Mouse (Mus musculus) forebrain, embryonic 10.5 days (tissue): Measurements from ENCODE around the gene Pomgnt1. TPM values are rescaled to one million over a fixed set of nuclear protein-coding genes. Genes with fewer than 3 reads are reported as not detected.

Experiments
- DNase-seq: peaks from one replicate; pipeline ENCODE4 v3.0.0-alpha.2; 2017; ENCODE audit warnings: low spot score; ENCODE audit errors: extremely low spot score
- H3K27ac ChIP-seq: fragments of 300-500 bp; sonication (generic); 2 replicates; pipeline ENCODE4 v1.5.1; 2016; ENCODE audit warnings: mild to moderate bottlenecking
- H3K27me3 ChIP-seq: fragments of 300-500 bp; sonication (generic); 2 replicates; pipeline ENCODE4 v1.6.1; 2016; ENCODE audit warnings: mild to moderate bottlenecking; ENCODE audit not compliant: poor library complexity, severe bottlenecking
- H3K36me3 ChIP-seq: fragments of 300-500 bp; sonication (generic); replicated peaks from 2 replicates; pipeline ENCODE4 v1.6.1; 2016; ENCODE audit warnings: mild to moderate bottlenecking, moderate library complexity
- H3K4me1 ChIP-seq: fragments of 300-500 bp; sonication (generic); 2 replicates; pipeline ENCODE4 v1.6.1; 2016
- H3K4me3 ChIP-seq: fragments of 300-500 bp; sonication (generic); 2 replicates; pipeline ENCODE4 v1.5.1; 2016; ENCODE audit warnings: mild to moderate bottlenecking, moderate library complexity
- H3K9me3 ChIP-seq: fragments of 300-500 bp; sonication (generic); 2 replicates; pipeline ENCODE4 v1.6.1; 2016; ENCODE audit warnings: mild to moderate bottlenecking, moderate library complexity
- WGBS: fragments of 180-500 bp; shearing (Covaris S2); methylation state at CpG from one replicate; pipeline ENCODE4 v1.1.7; 2016; 5-methylcytosine and 5-hydroxymethylcytosine counted together
- polyA plus RNA-seq: library from polyadenylated mRNA; unstranded; fragments of >200 nt; fragmentation: Nextera tagmentation; extraction: Ambion mirVana; gene quantifications from 2 replicates; pipeline ENCODE4 v1.2.1, GENCODE M21; 2016

The Pomgnt1 gene
- polyA plus RNA-seq, 1 experiment from 2014 or later: 50.6 TPM

DNA sequence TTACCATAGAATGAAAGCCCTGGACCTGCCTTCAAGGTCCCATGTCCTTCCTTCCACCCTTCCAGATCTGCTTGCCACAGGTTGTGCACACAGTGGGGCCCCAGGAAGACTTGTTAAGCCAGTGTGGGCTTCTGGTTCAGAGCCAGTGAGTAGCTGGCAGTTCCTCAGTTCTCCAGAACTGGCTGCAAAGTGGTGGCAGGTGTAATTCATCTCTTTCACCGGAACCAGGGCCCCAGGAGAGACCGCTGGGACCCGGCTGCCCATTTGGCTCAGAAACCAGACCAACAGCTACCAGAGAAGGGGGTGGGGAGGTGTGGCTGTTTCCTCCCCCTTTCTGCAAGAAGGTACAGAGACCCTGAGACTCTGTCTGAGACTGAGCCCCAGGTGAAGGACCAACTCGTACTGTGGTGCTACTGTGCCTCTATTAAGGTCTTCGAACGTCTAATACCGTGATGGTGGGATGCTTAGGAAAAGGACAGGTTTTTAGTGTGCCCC, 19.7 kb downstream of the Pomgnt1 start:
- no peaks in the 10 kb centered on the region for H3K36me3 ChIP-seq
- peaks cover 25% of the 10 kb centered on the region for H3K4me1 ChIP-seq
- H3K27me3 ChIP-seq: peaks cover 38% of the 10 kb centered on the region
- H3K4me3 ChIP-seq: peak overlapping the region; percentile 82
- WGBS: 15% methylated on average over 7 of the region's 7 CpGs
- no peak overlapping the region for H3K27ac ChIP-seq
- DNase-seq: no peak
- H3K9me3 ChIP-seq: no peaks in the 10 kb centered on the region; the same call in 1 of the 2 replicates

DNA sequence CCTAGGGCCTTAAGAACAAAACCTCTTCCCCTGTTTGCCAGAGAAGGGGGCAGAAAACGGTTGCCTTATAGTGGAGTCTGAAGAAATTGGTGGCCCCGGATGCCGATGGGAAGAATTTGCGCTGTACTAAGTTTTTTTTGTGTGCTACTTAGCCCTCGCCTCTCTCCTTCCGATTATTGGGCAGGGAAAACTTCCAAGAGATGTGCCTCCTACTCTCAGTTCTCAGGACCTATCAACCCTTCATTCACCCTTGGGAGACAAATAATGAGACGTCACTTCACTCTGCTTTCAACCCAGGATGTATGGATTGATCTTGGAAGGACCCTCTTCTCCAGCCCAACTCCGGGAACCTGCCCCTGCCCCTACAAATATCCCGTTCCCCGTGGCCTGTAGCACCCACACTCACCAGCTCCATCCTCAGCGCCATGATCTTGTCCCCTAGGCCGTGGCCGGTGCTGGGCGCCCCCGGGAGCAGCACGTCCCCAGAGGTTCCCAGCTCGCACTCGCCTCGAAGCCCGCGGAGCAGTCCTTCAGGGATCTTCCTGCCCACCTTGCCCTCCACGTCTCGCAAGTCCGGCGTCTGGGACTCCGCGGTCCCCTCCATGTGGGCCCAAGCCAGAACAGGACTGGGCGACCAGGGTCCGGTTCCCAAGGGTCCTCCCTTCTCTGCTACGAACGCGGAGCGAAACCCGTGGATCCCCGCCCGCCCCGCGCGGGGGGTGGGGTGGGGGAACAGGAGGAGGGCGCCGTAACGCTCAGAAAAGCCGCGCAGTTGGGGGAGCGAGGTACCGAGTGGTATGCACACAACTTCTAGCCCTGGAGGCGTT, 20.5 kb downstream of the Pomgnt1 start:
- DNase-seq: peak; percentile 46
- H3K27me3 ChIP-seq: peaks cover 38% of the 10 kb centered on the region
- no peaks in the 10 kb centered on the region; the same call in 1 of the 2 replicates for H3K9me3 ChIP-seq
- H3K4me1 ChIP-seq: peaks cover 25% of the 10 kb centered on the region
- peak overlapping the region; percentile 85 for H3K27ac ChIP-seq
- no peaks in the 10 kb centered on the region for H3K36me3 ChIP-seq
- under 1% methylated on average over 47 of the region's 47 CpGs for WGBS
- H3K4me3 ChIP-seq: peak overlapping the region; percentile 82

DNA sequence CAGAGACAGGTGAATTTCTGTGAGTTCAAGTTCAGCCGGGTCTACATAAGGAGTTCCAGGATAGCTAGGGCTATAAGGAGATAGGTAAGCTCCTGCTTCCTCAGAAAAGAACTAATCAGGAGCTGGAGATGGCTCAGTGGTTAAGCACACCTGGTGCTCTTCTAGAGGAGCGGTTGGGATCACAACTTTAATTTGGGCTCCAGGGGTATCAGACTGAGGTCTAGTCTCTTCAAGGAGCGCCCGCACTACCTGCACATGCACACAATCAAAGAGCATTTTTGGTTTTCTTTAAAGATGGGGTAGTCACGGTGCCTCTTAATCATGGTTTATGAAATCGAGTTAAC, 26.1 kb downstream of the Pomgnt1 start:
- H3K27me3 ChIP-seq: peaks cover 9% of the 10 kb centered on the region
- DNase-seq: no peak
- H3K36me3 ChIP-seq: peaks cover 34% of the 10 kb centered on the region
- peaks cover 24% of the 10 kb centered on the region for H3K4me1 ChIP-seq
- H3K4me3 ChIP-seq: peak overlapping the region; percentile 82
- no peaks in the 10 kb centered on the region; the same call in 1 of the 2 replicates for H3K9me3 ChIP-seq
- WGBS: 17% methylated on average over 6 of the region's 6 CpGs
- H3K27ac ChIP-seq: peak overlapping the region; percentile 96

DNA sequence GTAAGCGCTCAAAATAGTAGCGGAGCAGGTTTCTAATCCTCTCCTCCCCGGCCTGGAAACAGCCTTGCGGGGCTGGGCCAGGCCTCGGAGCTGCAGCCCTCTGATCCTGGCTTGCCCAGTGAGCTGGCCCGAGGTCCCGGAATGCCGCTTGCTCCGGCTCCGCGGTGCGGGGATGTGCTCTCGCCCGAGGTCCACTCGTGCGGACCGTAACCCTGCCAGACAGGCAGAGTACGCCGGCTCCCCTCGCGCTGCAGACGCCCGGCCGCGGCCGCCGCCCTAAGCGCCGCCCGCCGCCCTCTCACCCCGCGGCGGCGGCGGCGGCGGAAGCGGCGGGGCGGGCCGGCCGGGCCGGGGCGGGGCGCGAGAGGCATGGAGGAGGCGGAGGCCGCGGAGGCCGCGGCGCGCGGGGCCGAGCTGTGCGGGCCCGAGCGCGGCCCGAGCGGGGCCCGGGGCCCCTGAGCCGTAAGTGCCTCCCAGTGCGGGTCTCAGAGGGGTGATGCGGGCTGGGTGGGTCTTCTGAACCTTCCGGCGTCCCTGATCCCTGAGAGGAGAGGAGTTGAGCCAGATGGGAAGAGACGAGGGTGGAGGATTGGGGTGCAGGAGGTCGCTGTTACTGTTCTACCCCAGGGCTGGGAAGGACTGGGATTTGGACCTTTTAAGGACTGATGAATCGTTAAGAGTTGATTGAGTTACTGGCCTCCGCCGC, 26.7 kb downstream of the Pomgnt1 start:
- peak; percentile 67 for DNase-seq
- Histone ChIP-seq H3K27ac (peak overlapping the region; percentile 96), H3K9me3 (no peaks in the 10 kb centered on the region; the same call in 1 of the 2 replicates), H3K4me1 (peaks cover 20% of the 10 kb centered on the region), H3K27me3 (peaks cover 4% of the 10 kb centered on the region), H3K36me3 (peaks cover 40% of the 10 kb centered on the region), H3K4me3 (peak overlapping the region; percentile 82)
- under 1% methylated on average over 73 of the region's 73 CpGs for WGBS

DNA sequence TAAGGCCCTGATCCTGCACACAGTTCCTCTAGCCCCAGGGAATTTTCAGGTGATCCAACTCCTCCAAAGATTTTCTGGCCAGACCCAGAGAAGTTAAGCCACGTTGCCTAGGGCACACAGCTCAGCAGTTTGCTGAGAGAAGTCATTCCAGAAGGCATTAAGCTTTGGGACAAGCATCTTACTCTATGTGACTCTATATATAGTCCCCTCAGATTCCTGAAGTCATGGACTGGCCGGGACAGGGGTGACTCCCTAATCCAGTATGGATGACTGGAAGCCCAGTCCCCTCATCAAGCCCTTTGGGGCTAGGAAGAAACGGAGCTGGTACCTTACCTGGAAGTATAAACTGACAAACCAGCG, 27.2 kb downstream of the Pomgnt1 start:
- no peak for DNase-seq
- no peaks in the 10 kb centered on the region for H3K27me3 ChIP-seq
- H3K9me3 ChIP-seq: no peaks in the 10 kb centered on the region; the same call in 1 of the 2 replicates
- WGBS: 26% methylated on average over 4 of the region's 4 CpGs
- H3K4me1 ChIP-seq: peaks cover 20% of the 10 kb centered on the region
- peak overlapping the region; percentile 82 for H3K4me3 ChIP-seq
- H3K36me3 ChIP-seq: peaks cover 45% of the 10 kb centered on the region
- H3K27ac ChIP-seq: peak overlapping the region; percentile 96

DNA sequence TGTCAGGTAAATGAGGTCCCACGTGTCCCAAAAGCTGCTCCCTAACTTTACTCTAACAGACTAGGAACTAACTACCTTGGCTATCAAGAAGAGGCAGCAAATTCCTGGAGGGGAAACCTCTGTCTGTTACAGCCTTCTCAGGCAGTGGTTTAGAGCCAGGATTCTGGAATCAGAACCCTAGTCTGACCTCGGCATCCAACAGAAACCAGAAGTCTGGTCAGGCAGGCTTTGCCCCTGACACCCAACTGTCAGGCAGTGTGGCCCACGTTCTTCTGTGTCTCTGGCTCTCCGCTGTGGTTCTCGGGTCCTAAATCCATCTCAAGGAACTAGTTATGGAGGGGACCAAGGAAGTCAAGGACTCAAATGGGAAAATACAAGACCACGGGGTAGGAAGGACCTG, 27.6 kb downstream of the Pomgnt1 start, which contains the start of gene Lurap1:
Gene Lurap1, minus strand, starts transcription at position 101 of the 400 bp plus-strand sequence.
- peak within 1 kb of the TSS; percentile 82 for H3K4me3 ChIP-seq
- peaks cover 49% of the 10 kb centered on the region for H3K36me3 ChIP-seq
- no peaks in the 10 kb centered on the region for H3K27me3 ChIP-seq
- DNase-seq: no peak
- H3K9me3 ChIP-seq: no peaks in the 10 kb centered on the region; the same call in 1 of the 2 replicates
- 84% methylated on average over 6 of the region's 6 CpGs for WGBS
- H3K27ac ChIP-seq: peak within 1 kb of the TSS; percentile 96
- peaks cover 20% of the 10 kb centered on the region for H3K4me1 ChIP-seq

DNA sequence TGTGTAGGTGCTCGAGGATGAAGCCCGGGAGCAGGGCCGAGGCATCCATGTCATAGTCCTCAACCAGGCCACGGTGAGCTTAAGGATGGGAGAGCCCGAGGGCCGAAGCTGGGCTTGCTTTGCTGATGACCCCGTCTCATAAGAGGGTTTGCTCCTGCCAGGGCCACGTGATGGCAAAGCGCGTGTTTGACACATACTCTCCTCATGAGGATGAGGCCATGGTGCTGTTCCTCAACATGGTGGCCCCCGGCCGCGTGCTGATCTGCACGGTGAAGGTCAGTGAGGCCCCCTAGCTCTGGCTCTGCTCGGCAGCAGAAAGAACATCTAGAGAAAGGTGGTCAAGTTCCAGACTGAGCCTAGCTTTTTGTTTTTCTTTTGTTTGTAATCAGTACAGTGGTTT, 29.1 kb downstream of the Pomgnt1 start:
- WGBS: 95% methylated on average over 15 of the region's 15 CpGs
- H3K4me3 ChIP-seq: no peak overlapping the region
- DNase-seq: no peak
- peaks cover 63% of the 10 kb centered on the region for H3K36me3 ChIP-seq
- no peaks in the 10 kb centered on the region; the same call in 1 of the 2 replicates for H3K9me3 ChIP-seq
- peaks cover 20% of the 10 kb centered on the region for H3K4me1 ChIP-seq
- H3K27me3 ChIP-seq: no peaks in the 10 kb centered on the region
- no peak overlapping the region for H3K27ac ChIP-seq

DNA sequence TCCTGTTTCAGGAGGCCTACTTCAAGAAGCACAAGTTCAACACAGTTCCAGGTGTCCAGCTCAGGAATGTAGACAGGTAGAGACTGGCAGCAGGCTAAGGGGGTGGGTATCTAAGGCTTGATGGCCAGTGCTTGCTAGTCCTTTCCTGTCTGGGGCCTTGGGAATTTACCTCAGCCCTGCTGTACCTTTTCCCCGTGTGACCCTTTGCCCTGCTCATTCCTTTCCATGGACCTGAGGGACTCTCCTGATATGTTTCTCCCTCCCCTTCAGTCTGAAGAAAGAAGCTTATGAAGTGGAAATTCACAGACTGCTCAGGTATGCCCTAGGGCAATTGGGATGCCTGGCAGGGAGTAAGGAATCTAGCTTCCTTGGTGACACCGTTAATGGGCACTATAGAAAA, 34.2 kb downstream of the Pomgnt1 start:
- H3K27ac ChIP-seq: no peak overlapping the region
- no peaks in the 10 kb centered on the region for H3K4me1 ChIP-seq
- DNase-seq: no peak
- WGBS: 93% methylated on average over 2 of the region's 2 CpGs
- H3K9me3 ChIP-seq: no peaks in the 10 kb centered on the region
- H3K27me3 ChIP-seq: no peaks in the 10 kb centered on the region
- no peak overlapping the region for H3K4me3 ChIP-seq
- peaks cover 90% of the 10 kb centered on the region for H3K36me3 ChIP-seq

DNA sequence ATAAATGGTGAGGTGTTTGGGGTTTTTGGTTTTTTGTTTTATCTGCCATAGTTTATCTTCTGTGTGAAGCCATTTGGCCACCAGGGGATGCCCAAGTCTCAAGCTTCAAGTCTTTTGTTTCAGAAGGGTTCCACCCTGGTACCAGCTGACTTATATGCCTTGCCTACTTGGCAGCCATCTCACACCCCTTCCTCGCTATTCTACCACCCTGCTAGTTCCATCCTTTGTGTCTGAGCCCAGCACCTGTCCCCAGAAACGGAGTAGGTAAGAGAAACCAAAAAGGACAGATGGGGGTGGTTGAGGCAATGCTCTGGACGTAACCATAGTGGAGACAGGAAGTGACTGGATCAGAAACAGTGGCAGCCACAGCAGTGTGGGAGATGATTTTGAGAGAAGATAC, 36.3 kb downstream of the Pomgnt1 start:
- WGBS: 76% methylated on average over 3 of the region's 3 CpGs
- H3K9me3 ChIP-seq: no peaks in the 10 kb centered on the region
- H3K36me3 ChIP-seq: peaks cover 70% of the 10 kb centered on the region
- H3K27me3 ChIP-seq: no peaks in the 10 kb centered on the region
- peaks cover 4% of the 10 kb centered on the region; the same call in 1 of the 2 replicates for H3K4me1 ChIP-seq
- DNase-seq: no peak
- no peak overlapping the region for H3K27ac ChIP-seq
- H3K4me3 ChIP-seq: no peak overlapping the region

DNA sequence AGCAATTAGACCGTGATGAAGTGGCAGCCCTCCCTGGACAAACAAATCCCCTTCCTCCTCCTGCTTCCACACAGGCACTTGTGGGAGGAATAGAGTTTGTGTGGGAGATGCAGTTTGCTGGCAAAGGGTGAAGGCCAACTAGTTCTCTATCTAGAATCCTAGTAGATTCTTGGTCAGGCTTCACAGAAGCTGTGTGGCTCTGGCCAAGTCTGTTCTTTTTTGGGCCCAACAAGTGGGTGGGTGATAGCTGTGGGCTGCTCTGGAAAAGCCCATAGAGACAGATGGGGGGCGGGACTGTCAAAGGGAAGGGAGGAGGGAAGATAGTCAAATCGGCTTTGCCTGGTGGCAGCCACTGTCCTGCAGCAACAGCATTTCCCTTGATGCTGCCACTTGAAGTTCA, 37.1 kb downstream of the Pomgnt1 start:
- H3K4me1 ChIP-seq: peaks cover 13% of the 10 kb centered on the region; the same call in 1 of the 2 replicates
- H3K36me3 ChIP-seq: peaks cover 61% of the 10 kb centered on the region
- H3K4me3 ChIP-seq: no peak overlapping the region
- H3K27ac ChIP-seq: no peak overlapping the region
- WGBS: 85% methylated on average over 3 of the region's 3 CpGs
- no peaks in the 10 kb centered on the region for H3K27me3 ChIP-seq
- H3K9me3 ChIP-seq: no peaks in the 10 kb centered on the region
- DNase-seq: no peak

DNA sequence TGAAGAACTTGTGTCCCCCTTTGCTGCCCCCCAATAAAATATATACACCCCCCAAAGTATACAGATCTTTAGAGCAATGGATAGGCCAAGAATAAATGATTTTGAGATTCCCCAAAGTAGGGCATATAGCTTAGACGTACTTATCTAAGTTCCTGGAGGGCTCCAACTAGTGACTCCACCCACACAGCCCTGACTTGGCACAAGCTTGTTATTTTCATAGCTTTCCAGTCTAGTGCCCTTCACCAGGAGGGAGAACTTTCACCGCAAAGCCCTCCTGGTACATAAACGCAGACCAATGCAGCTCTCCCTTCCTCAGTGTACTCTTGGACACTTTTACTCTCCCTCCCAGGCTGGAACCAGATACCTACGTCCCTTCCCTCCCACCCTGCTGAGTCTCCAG, 38.5 kb downstream of the Pomgnt1 start:
- Histone ChIP-seq H3K4me3 (no peak overlapping the region), H3K9me3 (no peaks in the 10 kb centered on the region), H3K27me3 (no peaks in the 10 kb centered on the region), H3K36me3 (peaks cover 48% of the 10 kb centered on the region), H3K4me1 (peaks cover 21% of the 10 kb centered on the region; the same call in 1 of the 2 replicates), H3K27ac (no peak overlapping the region)
- 86% methylated on average over 4 of the region's 4 CpGs for WGBS
- no peak for DNase-seq

DNA sequence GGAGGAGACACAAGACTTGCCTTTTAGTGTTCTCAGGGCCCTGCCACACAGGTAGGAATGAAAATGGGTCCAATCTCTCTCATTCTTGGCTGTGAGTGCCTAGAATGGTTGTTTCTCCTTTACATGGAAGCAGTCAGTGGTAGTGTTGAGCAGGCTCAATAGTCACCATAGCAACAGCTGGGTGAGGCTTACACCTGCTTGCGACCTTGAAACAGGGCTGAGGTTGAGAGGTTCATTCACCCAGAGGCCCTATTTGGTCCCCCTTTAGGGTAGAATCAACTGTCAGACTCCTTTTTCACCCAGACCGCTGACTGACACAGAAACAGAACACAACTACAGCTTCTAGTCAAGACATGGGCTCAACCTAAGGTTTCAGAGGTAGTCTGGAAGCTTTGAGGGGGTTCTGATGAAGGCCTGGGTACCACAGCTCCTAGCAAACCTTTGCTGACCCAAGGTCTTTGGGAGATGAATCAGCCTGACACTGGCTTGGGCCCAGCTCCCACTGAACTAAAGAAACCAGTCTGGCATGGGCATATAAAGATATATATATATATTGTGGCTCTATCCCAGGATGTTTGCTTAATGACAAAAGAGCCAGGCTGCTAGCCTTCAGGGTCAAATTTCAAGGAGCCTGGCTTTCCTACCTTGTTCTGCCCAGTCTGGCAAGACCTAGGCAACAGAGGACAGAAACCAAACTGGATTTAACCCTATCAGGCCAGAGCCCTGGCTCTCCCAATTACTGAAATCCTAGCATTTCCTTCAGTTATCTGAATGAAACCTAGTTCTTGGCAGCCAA, 41.3 kb downstream of the Pomgnt1 start:
- 87% methylated on average over 2 of the region's 2 CpGs for WGBS
- Histone ChIP-seq H3K27me3 (no peaks in the 10 kb centered on the region), H3K4me1 (peaks cover 21% of the 10 kb centered on the region; the same call in 1 of the 2 replicates), H3K9me3 (no peaks in the 10 kb centered on the region), H3K36me3 (peaks cover 20% of the 10 kb centered on the region), H3K4me3 (no peak overlapping the region), H3K27ac (no peak overlapping the region)
- DNase-seq: no peak
